Mouse (Mus musculus) liver, embryonic 14 days (tissue): Measurements from ENCODE around the gene Cbx8. TPM values are rescaled to one million over a fixed set of nuclear protein-coding genes. Genes with fewer than 3 reads are reported as not detected.

Experiments
- polyA plus RNA-seq: library from polyadenylated mRNA; depleted of rRNA; stranded (reverse); fragments of >200 nt; gene quantifications from 2 replicates; pipeline ENCODE4 v1.2.3, GENCODE M21; 2012; rRNA removed

Cbx8 gene
- polyA plus RNA-seq, result 0.60 and 0.61 TPM in 2 replicates

DNA sequence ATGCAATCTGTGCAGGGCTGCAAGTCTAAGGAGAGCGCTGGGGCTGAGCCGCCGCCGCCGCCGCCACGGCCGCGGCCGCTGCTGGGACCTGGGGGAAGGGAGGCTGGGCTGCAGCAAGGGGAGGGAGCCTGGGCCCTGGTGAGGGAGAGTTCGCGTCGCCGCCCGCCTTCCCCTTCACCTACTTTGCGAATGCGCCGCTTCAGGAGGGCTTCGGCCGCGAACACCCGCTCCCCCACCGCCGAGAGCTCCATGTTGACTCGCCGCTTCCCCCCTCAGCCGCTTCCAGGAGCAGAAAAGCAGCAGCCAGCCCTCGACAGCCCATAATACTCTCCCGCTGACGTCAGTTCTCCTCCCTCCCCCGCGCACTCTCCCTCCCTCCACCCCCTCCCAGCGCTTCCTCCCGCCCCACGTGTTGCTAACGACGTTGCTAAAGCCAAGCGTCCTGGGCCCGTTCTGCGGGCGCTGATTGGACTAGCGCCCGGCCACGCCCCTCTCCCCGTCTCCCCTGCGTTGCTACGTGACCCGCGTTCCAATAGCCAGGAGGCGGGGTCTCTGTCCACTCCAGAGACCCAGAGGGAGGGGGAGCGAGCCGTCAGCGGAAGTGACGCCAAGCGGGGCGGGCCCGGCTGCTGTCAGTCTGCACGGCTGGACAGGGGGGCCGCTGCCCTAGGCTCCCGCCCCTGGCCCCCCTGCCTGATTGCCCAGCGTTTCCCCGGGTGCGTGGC is at the start of gene Cbx8:
Gene Cbx8 (minus strand): TSS at position 370 of the 725 bp plus-strand sequence.

DNA sequence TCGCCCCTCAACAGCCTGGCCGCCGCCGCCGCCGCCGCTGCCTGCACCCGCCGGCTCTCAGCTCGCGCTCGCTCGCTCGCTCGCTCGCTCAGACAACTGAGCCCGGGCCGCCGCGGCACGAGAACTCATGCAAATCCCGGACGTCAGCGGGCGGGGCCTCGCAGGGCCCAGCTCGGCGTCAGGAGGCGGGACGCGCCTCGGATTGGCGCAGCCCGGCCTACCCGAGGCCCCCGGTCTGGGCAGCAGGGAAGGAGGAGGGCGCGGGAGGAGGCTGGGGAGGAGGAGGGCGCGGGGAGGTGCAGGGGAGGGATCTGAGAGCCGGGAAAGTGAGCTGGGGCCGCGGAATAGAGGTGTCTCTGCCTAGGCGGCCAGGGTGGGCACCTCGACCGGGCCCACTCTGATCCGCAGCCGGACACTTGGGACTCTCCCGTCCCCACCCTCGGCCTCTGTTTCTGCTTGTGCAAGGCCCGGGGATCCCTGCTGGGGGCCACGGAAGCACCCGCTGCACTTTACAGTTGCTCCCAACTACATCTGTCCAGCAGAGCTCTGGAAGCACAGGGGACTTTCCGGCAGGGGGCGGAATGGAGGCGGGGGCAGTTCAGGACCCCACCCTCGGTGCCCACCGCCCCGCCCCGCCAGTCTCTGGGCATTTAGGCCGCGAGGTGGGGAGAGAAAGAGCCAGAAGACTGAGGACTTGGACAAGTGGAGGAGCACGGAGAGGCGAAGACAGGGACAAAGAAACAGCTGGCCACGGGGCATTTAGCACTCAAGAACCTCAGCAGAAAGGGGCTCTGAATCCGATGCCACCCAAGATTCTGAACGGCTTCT is 45.6 kb upstream of the Cbx8 start, which contains the start of gene Cbx4:
Gene Cbx4 (minus strand): TSS at position 78 of the 828 bp plus-strand sequence.

DNA sequence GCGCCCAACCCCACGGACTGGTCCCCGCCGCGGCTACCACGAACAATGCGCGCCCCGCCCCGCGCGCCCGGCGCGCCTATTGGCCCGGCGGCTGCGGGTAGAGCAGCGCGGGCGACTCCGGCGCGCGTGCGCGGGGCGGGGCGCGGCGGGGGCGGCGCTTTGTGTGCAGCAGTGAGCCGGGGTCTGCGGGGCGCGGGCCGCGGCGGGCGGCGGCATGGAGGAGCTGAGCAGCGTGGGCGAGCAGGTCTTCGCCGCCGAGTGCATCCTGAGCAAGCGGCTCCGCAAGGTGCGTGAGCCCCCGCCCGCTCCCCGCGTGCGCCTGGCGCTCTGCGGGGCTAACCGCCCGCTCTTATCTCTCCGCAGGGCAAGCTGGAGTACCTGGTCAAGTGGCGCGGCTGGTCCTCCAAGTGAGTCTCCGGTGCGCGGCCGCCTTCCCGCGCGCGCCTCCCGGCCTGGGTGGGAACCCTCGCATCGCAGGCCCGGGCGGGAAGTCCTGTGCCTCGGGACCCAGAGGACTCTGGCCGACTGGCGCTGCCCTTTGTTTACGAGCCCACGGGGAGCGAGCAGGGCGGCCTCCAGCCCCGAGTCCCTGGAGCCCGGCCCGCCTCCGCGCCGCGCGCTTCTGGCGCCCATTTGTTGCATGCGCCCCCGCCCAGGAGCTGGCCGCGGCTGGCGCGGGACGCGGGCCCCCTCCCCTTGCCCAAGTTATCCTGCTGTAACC is 17.7 kb downstream of the Cbx8 start, which contains the start of gene Cbx2:
Gene Cbx2 (plus strand): TSS at position 68 of the 721 bp plus-strand sequence.

DNA sequence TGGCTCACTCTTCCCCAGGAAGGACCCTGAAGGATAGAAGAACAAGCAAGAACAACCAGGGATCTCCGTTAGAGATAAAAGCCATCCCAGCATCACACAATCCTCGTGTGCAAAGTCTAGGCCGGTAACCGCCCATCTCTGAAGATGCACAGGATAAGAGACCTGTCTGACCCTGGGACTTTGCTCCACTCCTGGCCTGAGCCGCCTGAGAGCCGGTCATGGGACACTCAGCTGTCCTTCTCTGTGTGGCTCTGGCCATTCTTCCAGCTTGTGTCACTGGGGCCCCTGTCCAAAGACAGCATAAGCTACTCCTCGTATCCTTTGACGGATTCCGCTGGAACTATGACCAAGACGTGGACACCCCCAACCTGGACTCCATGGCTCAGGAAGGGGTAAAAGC is 52.8 kb downstream of the Cbx8 start, which contains the start of gene Enpp7:
Gene Enpp7 (plus strand): TSS at position 190 of the 400 bp plus-strand sequence.

Other genes with a start within 250 kb of the Cbx8 start
- gene Rbfox3, start 129.4 kb downstream of the Cbx8 start, polyA plus RNA-seq, result 0.16 and 0.18 TPM in 2 replicates
- gene Enpp7, start 52.8 kb downstream of the Cbx8 start, polyA plus RNA-seq, result not detected in 2 replicates
- 1.4 and 1.8 TPM in 2 replicates for gene Cbx2, start 18.0 kb downstream of the Cbx8 start, polyA plus RNA-seq
- gene Cbx4, start 45.3 kb upstream of the Cbx8 start, polyA plus RNA-seq, result 2.5 and 2.9 TPM in 2 replicates
- 0.97 and 0.99 TPM in 2 replicates for gene Tbc1d16, start 187.5 kb upstream of the Cbx8 start, polyA plus RNA-seq
- gene Ccdc40, start 187.6 kb upstream of the Cbx8 start, polyA plus RNA-seq, result 0.61 and 0.63 TPM in 2 replicates
- 12.8 and 14.2 TPM in 2 replicates for gene Gaa, start 226.9 kb upstream of the Cbx8 start, polyA plus RNA-seq